Mouse (Mus musculus) heart, adult 11 months (tissue): ENCODE results near the gene Fgfr2.
A peak's percentile ranks its signal among the peaks of the same experiment; 100 is the strongest.

Experiments
- DNase-seq: peaks from one replicate; pipeline ENCODE4 v3.0.0; 2022

Fgfr2 gene

DNA sequence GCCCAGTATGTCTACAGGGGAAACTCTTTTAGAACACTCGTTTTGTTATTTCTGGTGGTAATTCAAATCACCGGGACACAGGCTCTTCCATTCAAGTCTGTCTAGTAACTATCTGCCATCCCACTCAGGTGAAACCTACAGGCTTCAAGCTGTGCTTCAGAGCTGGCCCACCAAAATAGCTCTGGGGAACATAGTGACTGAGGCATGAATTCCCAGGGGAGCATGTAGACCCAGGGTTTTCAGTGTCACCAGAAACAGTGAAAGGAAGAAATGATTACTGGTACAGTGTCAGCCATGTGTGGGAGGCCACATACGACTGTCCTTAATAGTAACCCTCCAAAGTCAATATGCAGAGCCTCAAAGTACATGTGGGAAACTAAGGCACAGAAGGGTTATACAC is 841.0 kb downstream of the Fgfr2 start:
- DNase-seq: no peak

DNA sequence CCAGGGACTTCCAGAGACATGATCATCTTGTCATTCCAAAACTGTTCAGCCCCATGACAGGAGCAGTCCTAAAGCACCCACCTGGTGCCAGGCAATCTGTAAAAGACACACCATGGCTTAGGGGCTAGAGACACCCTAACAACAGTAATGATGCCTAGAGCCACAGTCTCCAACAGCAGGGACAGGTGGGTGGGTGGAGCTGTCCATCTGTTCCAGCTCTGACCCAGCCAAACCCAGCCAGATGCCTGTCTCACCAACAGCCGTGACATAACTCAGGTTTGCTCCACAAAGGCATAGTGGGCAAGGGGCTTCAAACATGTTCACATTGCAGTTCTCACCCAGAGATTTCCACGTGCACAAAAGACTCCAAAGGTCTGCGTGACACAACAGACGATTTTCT is 841.4 kb downstream of the Fgfr2 start:
- DNase-seq: no peak

DNA sequence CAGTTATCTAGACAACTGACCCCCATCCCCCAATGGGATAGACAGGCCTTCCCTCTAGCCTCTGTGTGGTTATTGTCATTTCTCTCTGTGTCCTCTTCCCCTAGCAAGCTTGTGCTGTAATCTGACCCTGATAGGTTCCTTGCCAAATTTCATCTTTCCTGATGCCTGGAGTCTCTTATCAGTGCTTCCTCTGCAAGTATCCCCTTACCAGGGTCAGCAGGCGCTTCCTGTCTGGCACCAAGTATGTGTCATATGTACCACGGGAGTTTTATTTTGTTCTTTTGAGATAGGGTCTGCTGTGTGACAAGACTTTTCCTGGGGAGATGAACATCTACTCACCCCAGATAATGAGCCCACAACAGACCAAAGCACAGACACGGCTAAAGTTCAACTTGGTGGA is 844.5 kb downstream of the Fgfr2 start:
- no peak for DNase-seq

DNA sequence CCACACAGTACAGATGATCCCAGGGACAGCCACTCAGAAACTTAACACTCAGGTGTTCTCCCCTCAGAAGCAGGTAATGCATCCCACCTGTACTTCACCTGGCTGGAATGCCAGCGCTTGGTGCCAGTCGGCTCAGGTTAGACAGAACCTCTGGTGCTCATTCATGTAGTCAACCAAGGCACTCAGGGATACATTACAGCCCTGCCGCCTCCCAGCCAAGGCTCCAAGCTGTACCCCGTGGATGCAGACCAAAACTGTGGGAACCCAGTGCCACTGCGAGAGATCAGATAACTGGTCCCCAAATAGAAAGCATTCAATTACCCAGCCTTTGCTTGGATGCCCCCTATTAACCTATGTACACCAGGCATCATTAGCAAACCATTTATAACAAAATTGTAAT is 846.9 kb downstream of the Fgfr2 start:
- no peak for DNase-seq

DNA sequence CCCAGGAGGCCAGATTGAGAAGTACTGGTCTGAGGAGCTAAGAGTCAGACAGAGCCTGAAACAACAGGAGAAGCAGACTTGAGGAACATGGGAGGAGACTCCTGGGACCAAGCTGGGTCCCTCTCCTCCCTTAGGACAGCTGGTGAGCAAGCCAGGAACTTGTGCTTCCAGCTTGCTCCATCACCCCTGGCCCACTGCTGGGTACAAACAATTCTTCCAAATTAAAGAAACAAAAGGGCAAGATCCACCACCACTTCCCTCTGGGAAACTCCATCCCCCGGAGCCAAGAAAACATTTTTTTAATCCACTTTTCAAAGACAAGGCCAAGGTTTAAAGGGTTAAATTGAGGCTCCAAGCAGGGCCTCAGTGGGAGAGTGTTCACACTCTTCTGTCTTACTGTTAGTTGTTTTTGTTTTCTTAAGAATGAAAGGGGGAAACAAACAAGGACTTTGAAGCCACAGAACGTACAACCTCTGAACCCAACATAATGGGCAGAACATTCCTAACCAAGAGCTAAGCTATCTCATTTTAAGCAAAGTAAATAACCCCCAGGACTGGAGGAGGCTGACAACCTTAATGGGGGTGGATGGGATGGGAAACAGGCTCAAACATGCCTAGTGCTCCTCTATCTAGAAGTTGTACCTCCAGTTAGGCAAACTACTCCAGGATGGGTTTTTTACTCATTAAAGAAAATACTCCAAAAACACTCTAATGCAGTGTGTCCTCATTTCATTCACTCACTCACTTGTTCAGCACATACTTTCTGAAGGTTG is 849.2 kb downstream of the Fgfr2 start:
- DNase-seq: no peak

DNA sequence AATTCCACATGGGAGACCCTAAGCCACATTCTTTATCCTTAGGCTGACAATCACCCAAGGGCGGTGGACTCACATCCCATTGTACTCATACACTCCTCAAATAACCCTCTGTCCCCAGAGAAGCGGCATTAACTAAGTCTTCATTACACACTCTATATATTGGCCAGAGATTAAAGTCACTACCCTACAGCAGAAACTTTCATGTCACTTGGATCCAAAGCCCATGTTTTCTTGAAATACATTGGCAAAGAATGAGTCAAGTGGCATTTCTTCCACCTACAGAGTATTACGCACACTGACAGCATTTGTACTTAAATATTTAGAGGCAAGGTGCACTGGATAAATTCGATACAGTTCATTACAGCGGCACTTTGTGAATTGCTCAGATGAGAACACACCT is 850.2 kb downstream of the Fgfr2 start:
- DNase-seq: no peak

DNA sequence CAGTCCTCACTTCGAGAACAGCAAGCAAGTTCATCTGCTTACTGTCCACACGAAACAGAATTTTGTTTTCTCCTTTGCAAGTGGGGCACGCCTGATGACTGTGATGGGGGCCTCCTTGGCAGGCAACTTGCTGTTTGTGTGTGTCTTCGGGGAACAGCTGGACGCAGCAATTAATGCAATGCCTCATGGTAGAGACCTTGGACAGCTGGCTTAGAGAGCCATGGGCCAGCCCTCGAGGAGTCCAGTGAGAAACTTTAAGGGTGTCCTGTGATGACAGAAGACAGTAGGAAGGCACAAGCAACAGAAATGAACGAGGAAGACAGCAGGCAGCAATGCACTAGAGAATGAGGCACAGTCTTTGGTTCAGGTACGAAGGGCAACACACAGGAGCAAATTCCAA is 852.8 kb downstream of the Fgfr2 start:
- no peak for DNase-seq

DNA sequence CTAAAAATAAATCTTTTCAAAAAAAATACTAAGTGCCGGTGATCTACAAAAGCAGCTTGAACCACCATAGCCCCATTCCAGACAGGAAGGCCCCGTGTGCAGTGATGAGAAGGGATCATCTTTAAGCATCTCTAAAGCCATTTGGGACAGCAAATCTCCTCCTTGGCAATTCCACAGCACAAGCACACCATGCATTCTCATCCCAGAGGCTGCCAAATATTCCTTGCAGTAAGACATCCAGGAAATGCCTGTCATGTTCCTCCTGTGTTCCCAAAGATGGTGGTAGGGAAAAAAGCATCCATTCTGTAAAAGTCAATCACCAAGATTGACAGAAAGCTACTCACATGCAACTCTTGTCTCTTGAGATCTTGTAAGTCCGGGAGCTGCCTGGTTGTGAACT is 853.5 kb downstream of the Fgfr2 start:
- no peak for DNase-seq

DNA sequence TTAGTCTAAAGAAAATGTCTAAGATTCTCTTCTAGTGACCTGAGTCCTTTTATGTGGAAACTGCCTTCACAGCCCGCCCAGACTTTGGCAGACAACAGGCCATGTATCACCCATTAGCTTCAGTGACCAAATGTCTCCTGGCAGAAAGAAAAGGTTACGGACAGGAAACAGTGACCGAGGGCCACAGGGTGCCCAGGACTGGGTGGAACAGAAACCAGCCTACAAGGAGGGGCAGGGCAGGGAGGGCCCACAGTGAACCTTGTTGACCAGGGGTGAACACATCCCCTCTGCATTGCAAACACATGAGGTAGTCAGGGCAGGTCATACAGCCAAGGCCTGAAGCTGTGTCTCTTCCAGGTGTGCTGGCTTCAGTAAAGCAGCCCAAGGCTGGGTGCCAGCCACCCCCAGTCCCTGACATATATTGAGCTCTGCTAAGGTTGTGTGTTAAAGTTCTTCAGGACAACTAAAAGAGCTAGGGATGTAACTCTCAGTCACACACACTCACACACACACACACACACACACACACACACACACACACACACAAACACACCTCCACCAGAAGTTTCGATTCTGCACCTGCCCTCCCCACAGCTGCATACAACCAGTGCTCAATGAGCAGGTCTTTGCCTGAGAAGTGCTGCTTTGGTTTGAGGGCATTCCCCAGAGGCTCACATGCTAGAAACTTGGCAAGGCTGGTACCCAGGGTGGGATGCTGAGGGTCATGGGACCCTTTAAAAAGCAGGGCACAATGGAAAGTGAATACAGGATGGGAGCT is 855.2 kb downstream of the Fgfr2 start:
- DNase-seq: no peak

DNA sequence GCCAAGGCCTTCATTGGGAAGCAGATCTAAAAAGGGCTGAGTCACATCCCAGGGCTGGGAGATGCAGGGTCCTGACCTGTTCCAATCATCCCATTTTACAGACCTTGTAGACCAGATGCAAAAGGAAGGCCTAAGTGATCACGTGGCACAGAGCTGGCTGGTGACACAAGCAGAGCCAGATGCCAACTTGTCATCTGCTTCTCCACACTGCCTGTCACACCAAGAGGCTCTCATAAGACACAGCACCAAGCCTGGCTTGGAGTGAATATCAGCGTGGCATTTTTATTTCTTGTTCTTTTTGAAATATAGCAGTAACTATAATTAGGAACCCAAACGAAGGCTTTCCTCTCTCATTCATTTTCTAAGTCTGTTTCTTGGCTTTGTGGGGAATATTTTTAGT is 858.4 kb downstream of the Fgfr2 start:
- DNase-seq: no peak

DNA sequence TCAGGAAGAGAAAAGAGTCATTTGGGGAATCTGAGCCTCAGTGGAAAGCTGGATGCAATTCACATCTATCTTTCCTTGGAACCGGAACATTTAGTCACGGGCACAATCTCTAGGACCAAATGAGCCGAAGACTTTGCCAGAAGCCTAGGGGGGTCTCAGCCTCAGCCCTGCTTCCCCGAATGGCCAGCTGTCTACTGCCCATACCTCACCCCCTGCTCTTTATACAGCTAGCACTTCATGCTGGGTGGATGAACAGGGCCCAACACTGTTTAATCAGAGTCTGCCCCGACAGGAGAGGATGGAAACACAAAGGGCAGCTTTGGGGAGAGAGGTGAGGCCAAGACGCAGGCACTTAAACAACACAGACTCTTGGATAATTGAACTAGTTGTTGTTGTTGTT is 860.0 kb downstream of the Fgfr2 start:
- DNase-seq: no peak

DNA sequence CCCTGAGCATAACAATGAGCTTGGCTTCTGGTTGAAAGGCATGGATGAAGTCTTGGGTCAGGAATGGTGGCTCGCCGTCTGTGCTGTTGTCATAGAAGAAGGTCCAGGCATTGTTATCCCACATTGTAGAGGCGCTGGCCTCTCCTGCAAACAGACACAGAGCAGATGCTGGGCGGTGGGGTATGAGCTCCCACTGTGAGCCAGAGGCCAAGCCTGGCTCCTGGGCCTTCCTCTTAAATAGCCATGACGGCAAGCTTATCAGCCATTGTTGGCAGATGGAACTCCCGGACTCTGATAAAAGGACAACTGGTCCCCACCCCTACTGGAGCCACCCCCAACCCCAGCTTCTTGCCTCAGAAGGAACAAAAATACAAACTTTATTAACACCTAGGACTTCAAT is 860.5 kb downstream of the Fgfr2 start:
- peak; percentile 93 for DNase-seq

DNA sequence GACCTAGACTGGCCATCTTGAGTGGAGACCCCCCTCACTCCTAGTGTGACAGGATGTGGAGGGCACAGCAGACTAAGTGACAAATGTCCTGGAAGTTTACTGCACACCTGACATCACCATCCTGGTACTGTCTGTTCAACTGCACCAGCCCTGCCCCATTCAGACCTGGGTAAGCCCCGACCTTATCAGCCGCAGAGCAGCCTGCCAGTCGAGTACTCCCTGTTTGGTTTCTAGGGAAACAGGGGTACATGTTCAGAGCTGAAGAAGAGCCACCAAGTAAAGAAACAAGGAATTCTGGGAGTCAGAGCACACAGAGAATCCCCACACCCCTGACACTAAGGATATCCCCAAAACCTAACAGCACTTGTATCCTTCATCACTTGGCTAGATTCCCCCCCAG is 861.3 kb downstream of the Fgfr2 start:
- no peak for DNase-seq

DNA sequence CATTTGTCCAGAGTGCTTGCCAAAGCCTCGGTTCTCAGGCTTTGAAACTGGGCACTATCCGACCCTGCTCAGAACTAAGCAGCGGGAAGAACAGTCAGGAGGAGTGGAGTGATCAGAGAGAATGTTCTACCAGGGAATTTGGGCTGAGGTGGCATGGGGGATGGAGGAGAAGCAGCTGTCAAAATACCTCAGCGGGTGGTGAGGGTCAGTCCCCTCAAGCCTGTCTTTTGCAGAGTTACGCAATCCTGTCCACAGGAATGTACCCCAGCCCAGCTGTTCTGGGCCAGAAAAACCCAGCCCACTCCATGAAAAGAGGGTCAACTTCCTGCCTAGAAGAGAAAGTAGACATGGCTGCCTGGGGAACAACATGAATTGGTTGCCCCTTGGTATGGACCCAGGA is 862.5 kb downstream of the Fgfr2 start:
- DNase-seq: no peak

DNA sequence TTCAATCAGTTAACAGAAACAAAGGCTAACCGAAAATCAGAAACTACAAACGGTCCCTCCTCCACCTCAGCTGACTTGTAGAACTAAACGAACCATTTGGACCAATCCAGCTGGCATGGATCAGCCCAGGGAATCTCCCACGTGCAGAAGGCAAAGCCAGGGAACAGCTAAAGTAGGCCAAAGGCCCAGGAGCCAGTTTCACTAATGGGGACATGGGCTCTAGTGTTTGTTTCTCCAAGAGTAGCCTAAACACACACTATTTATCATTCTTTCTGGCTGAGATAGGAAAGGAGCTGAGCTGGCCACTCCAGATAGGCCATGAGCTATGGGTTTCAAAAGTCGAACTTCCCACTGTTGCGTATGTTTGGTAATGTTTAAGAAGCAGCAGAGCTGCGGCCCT is 864.3 kb downstream of the Fgfr2 start:
- peak; percentile 93 for DNase-seq

DNA sequence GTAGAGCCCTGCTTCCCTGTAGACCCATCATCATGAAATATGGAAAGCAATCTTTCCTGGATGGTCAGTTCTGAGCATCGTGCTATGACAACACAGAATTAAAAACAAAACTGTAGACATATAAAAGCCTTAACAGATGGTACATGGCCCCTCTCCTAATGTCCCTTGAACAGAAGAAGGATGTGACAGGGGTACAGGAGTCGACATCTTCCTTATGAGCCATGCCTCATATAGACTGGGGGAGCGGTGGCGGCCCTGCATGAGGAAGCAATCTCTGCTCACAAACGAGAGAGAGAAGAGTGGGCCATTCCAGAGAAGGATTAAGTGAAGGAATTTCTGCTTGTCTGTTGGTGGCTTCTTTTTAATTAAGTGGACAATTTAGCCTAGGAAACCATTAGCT is 864.9 kb downstream of the Fgfr2 start:
- no peak for DNase-seq

DNA sequence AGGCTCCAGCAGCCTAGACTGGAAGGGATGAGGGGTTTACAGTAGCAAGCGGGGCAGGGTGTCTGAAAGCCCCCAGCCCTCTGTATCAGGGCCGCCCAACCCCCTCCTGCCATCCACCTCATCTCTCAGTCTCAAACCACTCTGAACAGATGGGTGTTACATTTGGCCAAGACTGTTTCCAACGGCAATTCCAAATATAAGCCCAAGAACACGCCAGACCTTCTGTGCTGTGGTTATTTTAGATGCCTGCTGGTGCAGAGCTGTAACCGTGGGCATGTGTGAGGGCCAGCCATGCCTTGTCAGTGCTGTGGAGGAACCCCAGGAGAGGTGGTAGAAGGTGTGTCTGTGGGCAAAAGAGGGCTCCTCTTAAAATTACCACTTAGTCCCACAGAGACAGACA is 869.6 kb downstream of the Fgfr2 start:
- DNase-seq: no peak

DNA sequence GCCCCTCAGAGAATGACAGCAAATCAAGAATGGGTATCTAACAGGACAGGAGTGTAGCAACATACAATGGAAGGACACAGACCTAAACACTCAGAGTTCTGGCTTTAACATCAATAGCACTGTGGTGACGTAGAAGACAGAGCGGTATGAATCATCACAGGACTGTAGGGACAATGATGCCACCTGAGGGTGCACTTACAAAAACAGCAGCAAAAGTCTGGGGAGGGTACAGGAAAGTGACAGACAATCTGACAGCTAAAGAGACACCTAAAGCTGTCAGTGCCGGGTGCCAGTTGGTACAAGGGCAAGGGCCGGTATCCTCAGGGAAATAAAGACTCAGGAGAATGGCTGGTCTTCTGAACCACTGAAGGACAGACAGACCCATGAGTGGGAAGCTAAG is 870.1 kb downstream of the Fgfr2 start:
- no peak for DNase-seq

DNA sequence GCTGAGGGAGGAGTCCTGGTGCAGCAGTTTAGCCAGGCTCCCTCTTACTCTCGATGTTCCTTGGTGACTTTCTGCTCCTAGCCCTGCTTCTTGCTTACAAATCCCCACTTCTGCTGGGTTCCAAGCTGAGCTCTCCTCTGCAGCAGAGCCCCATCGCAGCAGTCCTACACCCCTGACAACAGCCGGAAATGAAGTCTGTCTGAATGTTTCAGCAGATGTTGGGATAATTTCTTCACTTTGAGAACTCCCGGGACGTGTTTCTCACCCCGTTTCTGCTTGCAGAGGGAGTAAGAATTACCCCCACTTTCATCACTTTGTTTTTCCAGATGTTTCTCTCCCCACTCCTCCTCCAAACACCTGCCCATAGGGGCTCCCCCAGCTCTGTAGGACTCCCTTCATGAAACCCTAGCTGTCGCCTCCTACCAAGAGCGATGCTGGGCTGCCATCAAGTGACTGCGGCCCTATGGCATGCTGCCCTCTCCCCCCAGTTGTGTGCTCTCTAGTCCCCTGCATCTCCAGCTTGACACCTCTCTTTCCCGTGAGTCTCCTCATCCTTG is 873.5 kb downstream of the Fgfr2 start:
- DNase-seq: no peak

DNA sequence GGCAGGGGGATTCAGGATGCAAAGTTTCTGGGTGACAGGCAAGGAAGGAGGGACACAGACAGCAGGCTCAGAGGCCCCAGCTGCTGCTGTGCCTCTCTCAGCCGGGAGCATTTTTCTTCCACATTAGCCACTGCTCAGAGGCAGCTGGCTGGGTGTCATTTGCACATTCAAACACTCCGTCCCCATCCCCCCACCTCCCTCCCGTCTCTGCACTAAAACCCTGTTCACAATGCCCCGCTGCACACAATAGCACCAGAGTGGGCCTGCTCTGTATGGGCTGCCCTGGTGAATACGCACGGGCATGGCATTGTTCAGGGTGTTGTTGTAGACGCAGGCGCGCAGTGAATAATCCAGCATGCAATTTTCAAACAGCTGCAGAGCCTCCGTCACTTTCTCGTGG is 875.6 kb downstream of the Fgfr2 start:
- no peak for DNase-seq

DNA sequence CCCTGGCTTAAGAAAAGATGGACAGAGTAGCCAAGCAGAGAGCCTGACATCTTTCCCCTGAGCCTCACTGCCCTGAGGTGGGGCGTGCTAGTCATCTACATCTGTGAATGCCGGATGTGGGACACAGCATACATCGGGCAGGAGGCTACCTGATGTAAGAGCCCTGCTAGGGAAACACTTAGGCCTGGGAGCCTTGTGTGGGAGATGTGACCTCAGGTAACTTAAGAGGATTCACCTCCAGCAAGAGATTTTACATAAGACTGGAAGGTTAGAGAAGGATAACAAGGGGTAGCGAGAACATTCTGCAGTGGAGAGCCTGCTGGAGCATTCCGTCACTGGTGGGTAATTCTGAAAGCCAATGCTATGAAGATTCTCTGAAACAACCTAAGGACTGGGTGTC is 876.1 kb downstream of the Fgfr2 start:
- DNase-seq: no peak

DNA sequence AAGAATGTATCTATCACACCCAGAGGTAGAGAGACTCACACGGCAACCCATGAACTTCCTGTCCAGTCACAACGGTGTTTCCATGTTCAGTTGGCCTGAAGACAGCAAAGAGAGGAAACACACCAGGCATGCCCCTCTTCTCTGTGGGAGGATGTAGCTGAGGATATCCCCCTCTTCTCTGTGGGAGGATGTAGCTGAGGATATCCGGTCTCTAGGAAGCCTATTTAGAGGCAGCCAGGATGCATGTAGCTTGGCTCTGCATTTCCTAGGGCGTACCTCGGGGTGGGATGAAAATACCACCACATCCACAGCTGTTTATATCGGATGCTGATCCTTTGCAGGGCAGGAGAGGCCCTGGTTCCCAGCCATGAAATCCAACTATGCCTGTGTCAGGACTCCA is 877.4 kb downstream of the Fgfr2 start:
- DNase-seq: peak; percentile 99

DNA sequence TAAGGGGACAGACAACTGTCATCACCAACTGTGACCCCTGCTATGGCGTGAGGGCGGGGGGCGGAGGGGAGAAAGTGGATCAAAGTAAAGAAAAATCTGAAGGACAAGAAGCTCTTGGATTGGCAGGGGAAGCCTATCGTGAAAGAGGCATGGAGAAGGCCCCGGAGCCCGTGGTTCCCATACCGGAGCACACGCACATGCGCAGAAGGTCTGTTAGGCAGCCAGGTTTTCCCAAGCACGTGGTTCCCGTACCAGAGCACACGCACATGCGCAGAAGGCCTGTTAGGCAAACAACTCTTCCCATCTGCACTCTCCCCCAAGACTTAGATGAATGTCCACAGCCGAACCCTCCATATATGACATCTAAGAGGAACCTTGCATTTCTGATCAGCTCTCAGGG is 878.5 kb downstream of the Fgfr2 start:
- DNase-seq: no peak

DNA sequence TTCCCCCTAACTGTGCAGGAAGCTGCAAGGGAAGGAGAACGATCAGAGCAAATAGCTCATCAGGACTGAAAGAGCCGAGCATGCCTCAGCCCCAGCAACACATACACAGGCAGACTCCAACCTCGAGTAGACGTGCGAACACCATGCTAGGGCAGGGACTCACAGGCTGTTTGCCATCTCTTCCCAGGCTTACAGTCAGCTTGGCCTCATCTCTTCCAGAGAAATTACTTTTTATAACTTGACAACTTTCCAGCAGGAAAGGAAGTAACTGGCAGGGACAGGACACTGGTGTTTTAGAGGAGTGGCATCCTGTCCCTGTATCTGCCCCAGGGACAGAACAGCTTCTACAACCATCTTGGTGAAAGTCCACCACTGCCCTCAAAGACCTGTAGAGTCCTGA is 879.9 kb downstream of the Fgfr2 start:
- no peak for DNase-seq
